Mouse (Mus musculus) erythroblast, embryonic 14.5 days (primary cell): ENCODE measurements around the gene Car10. TPM values are rescaled to one million over a fixed set of nuclear protein-coding genes. Genes with fewer than 3 reads are reported as not detected.

Source experiments
- H3K27me3 ChIP-seq: 2 replicates; pipeline ENCODE4 v1.6.1; 2012; ENCODE audit warnings: inconsistent platforms; ENCODE audit not compliant: control insufficient read depth
- H3K36me3 ChIP-seq: 2 replicates; pipeline ENCODE4 v1.6.1; 2012; ENCODE audit warnings: mild to moderate bottlenecking, inconsistent platforms; ENCODE audit not compliant: control insufficient read depth
- H3K4me1 ChIP-seq: 2 replicates; pipeline ENCODE4 v1.6.1; 2012; ENCODE audit warnings: inconsistent platforms; ENCODE audit not compliant: control insufficient read depth
- H3K4me3 ChIP-seq: replicated peaks from 2 replicates; pipeline ENCODE3; 2012; ENCODE audit warnings: moderate library complexity, mild to moderate bottlenecking, inconsistent platforms
- H3K9me3 ChIP-seq: 2 replicates; pipeline ENCODE4 v1.6.1; 2012; ENCODE audit warnings: low read length, inconsistent platforms, mixed read lengths; ENCODE audit not compliant: control insufficient read depth
- GATA1 ChIP-seq: IDR thresholded peaks from 2 replicates; pipeline ENCODE4 v1.6.1; 2012; ENCODE audit warnings: low read length, inconsistent platforms, mixed read lengths
- TAL1 ChIP-seq: IDR thresholded peaks from 3 replicates; pipeline ENCODE4 v1.6.1; 2012; ENCODE audit warnings: low read length, inconsistent platforms, mixed read lengths
- polyA plus RNA-seq: library from polyadenylated mRNA; stranded (reverse); fragments of >175 nt; gene quantifications from 2 replicates; pipeline ENCODE4 v1.2.3, GENCODE M21; 2012

Gene Car10
- polyA plus RNA-seq, 1 experiment: not detected

- TF ChIP-seq GATA1 (no peak), TAL1 (no peak)
- Histone ChIP-seq H3K4me3 (no peak overlapping the region), H3K4me1 (no peaks in the 10 kb centered on the region), H3K27me3 (no peaks in the 10 kb centered on the region), H3K9me3 (no peaks in the 10 kb centered on the region; the same call in 1 of the 2 replicates), H3K36me3 (no peaks in the 10 kb centered on the region)
These were observed 544.5 kb downstream of the Car10 start for GRCm38 (mm10) chr11:93642331-93642730.

DNA sequence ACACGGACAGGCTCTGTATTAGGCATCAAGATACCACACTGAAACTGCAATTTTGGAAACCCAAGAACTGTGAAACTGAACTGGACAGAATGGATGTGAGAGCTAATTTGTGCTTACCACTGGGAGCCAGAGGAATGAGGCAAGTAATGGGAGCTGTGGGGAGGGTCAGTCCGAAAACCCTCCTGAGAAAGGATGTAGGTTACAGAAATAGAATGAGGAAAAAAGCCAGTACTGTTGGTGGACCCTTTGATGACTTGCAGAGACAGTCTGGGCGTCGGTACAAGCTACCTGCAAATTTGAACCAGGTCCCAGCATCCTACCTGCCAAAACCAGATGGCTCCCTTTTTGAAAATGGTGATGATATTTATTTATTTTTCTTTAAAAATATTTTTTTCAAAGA, 545.2 kb downstream of the Car10 start:
- H3K4me1 ChIP-seq: no peaks in the 10 kb centered on the region
- H3K27me3 ChIP-seq: no peaks in the 10 kb centered on the region
- H3K9me3 ChIP-seq: no peaks in the 10 kb centered on the region; the same call in 1 of the 2 replicates
- no peak overlapping the region for H3K4me3 ChIP-seq
- H3K36me3 ChIP-seq: no peaks in the 10 kb centered on the region
- TF ChIP-seq TAL1 (no peak), GATA1 (no peak)

GRCm38 (mm10) chr11:93643436-93643835, 545.6 kb downstream of the Car10 start:
- Histone ChIP-seq H3K4me1 (no peaks in the 10 kb centered on the region), H3K27me3 (no peaks in the 10 kb centered on the region), H3K9me3 (peaks cover under 1% of the 10 kb centered on the region; the same call in 1 of the 2 replicates), H3K36me3 (no peaks in the 10 kb centered on the region), H3K4me3 (no peak overlapping the region)
- TF ChIP-seq TAL1 (no peak), GATA1 (no peak)

DNA sequence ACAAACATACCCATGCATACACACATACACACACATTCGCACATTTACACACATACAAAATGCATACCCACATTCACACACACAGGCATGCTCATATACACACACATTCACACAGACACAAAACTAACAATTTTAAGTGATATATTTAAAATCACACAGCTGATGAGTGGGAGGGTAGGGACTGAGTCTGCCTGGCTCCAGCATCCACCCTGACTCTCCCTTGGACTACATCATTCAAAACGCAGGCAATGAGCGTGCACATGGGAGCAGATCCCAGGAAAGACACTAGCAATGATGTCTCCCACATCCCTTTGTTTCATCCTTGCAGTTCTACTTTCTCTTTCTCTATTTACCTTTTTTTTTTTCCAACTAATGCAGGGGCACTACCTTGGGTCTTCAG, 548.4 kb downstream of the Car10 start:
- peaks cover 16% of the 10 kb centered on the region for H3K9me3 ChIP-seq
- H3K27me3 ChIP-seq: no peaks in the 10 kb centered on the region
- no peaks in the 10 kb centered on the region for H3K36me3 ChIP-seq
- H3K4me1 ChIP-seq: no peaks in the 10 kb centered on the region
- TF ChIP-seq TAL1 (no peak), GATA1 (no peak)
- no peak overlapping the region for H3K4me3 ChIP-seq
